Mouse (Mus musculus) heart, embryonic 11.5 days (tissue): Measurements from ENCODE around the gene Coq2. TPM values are rescaled to one million over a fixed set of nuclear protein-coding genes. Genes with fewer than 3 reads are reported as not detected.

Source experiments
- ATAC-seq: fragments of 200-750 bp; cut with Nextera tagmentation; replicated peaks from 2 replicates; pipeline ENCODE4 v1.8.0; 2017; ENCODE audit warnings: moderate library complexity; ENCODE audit not compliant: insufficient number of reproducible peaks, low FRiP score, low TSS enrichment
- H3K27ac ChIP-seq: fragments of 300-500 bp; sonication (generic); 2 replicates; pipeline ENCODE4 v1.5.1; 2014; ENCODE audit warnings: mild to moderate bottlenecking, low read depth, low read length
- H3K27me3 ChIP-seq: fragments of 300-500 bp; sonication (generic); 2 replicates; pipeline ENCODE4 v1.6.1; 2014; ENCODE audit warnings: mild to moderate bottlenecking, low read length, mixed read lengths; ENCODE audit not compliant: control insufficient read depth, insufficient read depth
- H3K36me3 ChIP-seq: fragments of 300-500 bp; sonication (generic); 2 replicates; pipeline ENCODE4 v1.6.1; 2014; ENCODE audit warnings: mild to moderate bottlenecking, low read length, moderate library complexity, mixed read lengths; ENCODE audit not compliant: control insufficient read depth, insufficient read depth
- H3K4me1 ChIP-seq: fragments of 300-500 bp; sonication (generic); 2 replicates; pipeline ENCODE4 v1.6.1; 2014; ENCODE audit warnings: low read length; ENCODE audit not compliant: control insufficient read depth, insufficient read depth
- H3K4me2 ChIP-seq: fragments of 300-500 bp; sonication (generic); 2 replicates; pipeline ENCODE4 v1.6.1; 2014; ENCODE audit warnings: mild to moderate bottlenecking, moderate library complexity
- H3K4me3 ChIP-seq: fragments of 300-500 bp; sonication (generic); 2 replicates; pipeline ENCODE4 v1.5.1; 2014; ENCODE audit warnings: low read depth, low read length
- H3K9ac ChIP-seq: fragments of 300-500 bp; sonication (generic); 2 replicates; pipeline ENCODE4 v1.6.1; 2014; ENCODE audit warnings: mild to moderate bottlenecking, low read depth, low read length, moderate library complexity
- H3K9me3 ChIP-seq: fragments of 300-500 bp; sonication (generic); replicated peaks from 2 replicates; pipeline ENCODE4 v1.6.1; 2016; ENCODE audit warnings: low read length; ENCODE audit not compliant: control insufficient read depth
- whole genome bisulfite sequencing: fragments of 180-500 bp; shearing (Covaris S2); extraction: QIAGEN DNeasy Blood & Tissue Kit; methylation state at CpG from one replicate; pipeline ENCODE4 v1.1.7; 2014; ENCODE audit not compliant: insufficient replicate concordance; 5-methylcytosine and 5-hydroxymethylcytosine counted together
- polyA plus RNA-seq: library from polyadenylated mRNA; unstranded; fragments of >200 nt; fragmentation: Nextera tagmentation; extraction: Ambion mirVana; gene quantifications from 2 replicates; pipeline ENCODE4 v1.2.1, GENCODE M21; 2014

Coq2 gene
- polyA plus RNA-seq, 1 experiment from 2014 or later: 64.3 TPM

- Histone ChIP-seq H3K36me3 (no peaks in the 10 kb centered on the region), H3K9me3 (no peaks in the 10 kb centered on the region), H3K4me3 (no peak overlapping the region), H3K27ac (no peak overlapping the region), H3K27me3 (no peaks in the 10 kb centered on the region), H3K4me1 (no peaks in the 10 kb centered on the region), H3K9ac (no peak overlapping the region), H3K4me2 (no peak overlapping the region)
- no peak for ATAC-seq
- 83% methylated on average over 4 of the region's 4 CpGs for WGBS
Measured at GRCm38 (mm10) chr5:100672403-100672802, 2.5 kb downstream of the Coq2 start.

GRCm38 (mm10) chr5:100671897-100672296 lies 3.0 kb downstream of the Coq2 start:
- H3K4me2 ChIP-seq: no peak overlapping the region
- WGBS: 83% methylated on average over 3 of the region's 3 CpGs

GRCm38 (mm10) chr5:100671398-100671797 lies 3.5 kb downstream of the Coq2 start:
- 23% methylated on average over 5 of the region's 5 CpGs for WGBS
- Histone ChIP-seq H3K27me3 (no peaks in the 10 kb centered on the region), H3K27ac (no peak overlapping the region)

More at GRCm38 (mm10) chr5:100671897-100672296, 3.0 kb downstream of the Coq2 start:
- no peaks in the 10 kb centered on the region for H3K9me3 ChIP-seq
- no peak for ATAC-seq
- H3K9ac ChIP-seq: no peak overlapping the region
- H3K36me3 ChIP-seq: no peaks in the 10 kb centered on the region
- no peaks in the 10 kb centered on the region for H3K4me1 ChIP-seq
- H3K27me3 ChIP-seq: no peaks in the 10 kb centered on the region
- no peak overlapping the region for H3K4me3 ChIP-seq
- no peak overlapping the region for H3K27ac ChIP-seq

GRCm38 (mm10) chr5:100666965-100667364 lies 8.0 kb downstream of the Coq2 start:
- no peaks in the 10 kb centered on the region for H3K4me1 ChIP-seq
- no peak overlapping the region for H3K4me2 ChIP-seq
- H3K4me3 ChIP-seq: no peak overlapping the region
- no peaks in the 10 kb centered on the region for H3K9me3 ChIP-seq
- ATAC-seq: no peak
- H3K27me3 ChIP-seq: no peaks in the 10 kb centered on the region
- H3K27ac ChIP-seq: no peak overlapping the region
- H3K9ac ChIP-seq: no peak overlapping the region
- peaks cover 9% of the 10 kb centered on the region; the same call in 1 of the 2 replicates for H3K36me3 ChIP-seq
- WGBS: 75% methylated on average over 1 of the region's 1 CpGs

More at GRCm38 (mm10) chr5:100671398-100671797, 3.5 kb downstream of the Coq2 start:
- Histone ChIP-seq H3K4me3 (no peak overlapping the region), H3K36me3 (no peaks in the 10 kb centered on the region), H3K9me3 (no peaks in the 10 kb centered on the region), H3K4me2 (no peak overlapping the region), H3K4me1 (no peaks in the 10 kb centered on the region), H3K9ac (no peak overlapping the region)
- ATAC-seq: no peak

- Histone ChIP-seq H3K4me3 (no peak overlapping the region), H3K4me2 (no peak overlapping the region), H3K9ac (no peak overlapping the region), H3K4me1 (no peaks in the 10 kb centered on the region), H3K27ac (no peak overlapping the region), H3K36me3 (peaks cover 16% of the 10 kb centered on the region), H3K27me3 (no peaks in the 10 kb centered on the region), H3K9me3 (no peaks in the 10 kb centered on the region)
- 53% methylated on average over 5 of the region's 5 CpGs for WGBS
- no peak for ATAC-seq
Measured at GRCm38 (mm10) chr5:100663854-100664253, 11.1 kb downstream of the Coq2 start.

- H3K9me3 ChIP-seq: no peaks in the 10 kb centered on the region
- no peak overlapping the region for H3K4me2 ChIP-seq
- H3K4me1 ChIP-seq: no peaks in the 10 kb centered on the region
- no peak overlapping the region for H3K27ac ChIP-seq
- no peak overlapping the region for H3K9ac ChIP-seq
- peaks cover 17% of the 10 kb centered on the region for H3K36me3 ChIP-seq
- no peaks in the 10 kb centered on the region for H3K27me3 ChIP-seq
- no peak overlapping the region for H3K4me3 ChIP-seq
- no peak for ATAC-seq
- WGBS: 90% methylated on average over 6 of the region's 6 CpGs
Measured at GRCm38 (mm10) chr5:100663011-100663410, 11.9 kb downstream of the Coq2 start.

GRCm38 (mm10) chr5:100658460-100658859 lies 16.5 kb downstream of the Coq2 start:
- Histone ChIP-seq H3K36me3 (peaks cover 27% of the 10 kb centered on the region), H3K4me1 (no peaks in the 10 kb centered on the region), H3K9ac (no peak overlapping the region), H3K4me2 (no peak overlapping the region), H3K27ac (no peak overlapping the region), H3K9me3 (no peaks in the 10 kb centered on the region), H3K4me3 (no peak overlapping the region), H3K27me3 (no peaks in the 10 kb centered on the region)
- ATAC-seq: no peak
- 89% methylated on average over 6 of the region's 6 CpGs for WGBS

- H3K9me3 ChIP-seq: no peaks in the 10 kb centered on the region
- no peak for ATAC-seq
- H3K27ac ChIP-seq: no peak overlapping the region
- WGBS: 85% methylated on average over 6 of the region's 6 CpGs
- no peak overlapping the region for H3K4me2 ChIP-seq
- H3K4me1 ChIP-seq: no peaks in the 10 kb centered on the region
- H3K4me3 ChIP-seq: no peak overlapping the region
- no peak overlapping the region for H3K9ac ChIP-seq
- H3K27me3 ChIP-seq: no peaks in the 10 kb centered on the region
- H3K36me3 ChIP-seq: peaks cover 18% of the 10 kb centered on the region
Measured at GRCm38 (mm10) chr5:100656352-100656751, 18.6 kb downstream of the Coq2 start.

GRCm38 (mm10) chr5:100652327-100652726 lies 22.6 kb downstream of the Coq2 start:
- no peak overlapping the region for H3K4me3 ChIP-seq
- no peak overlapping the region for H3K9ac ChIP-seq
- 82% methylated on average over 9 of the region's 9 CpGs for WGBS
- H3K27ac ChIP-seq: no peak overlapping the region
- H3K9me3 ChIP-seq: no peaks in the 10 kb centered on the region
- no peaks in the 10 kb centered on the region for H3K27me3 ChIP-seq
- H3K36me3 ChIP-seq: peaks cover 10% of the 10 kb centered on the region; the same call in 1 of the 2 replicates
- peaks cover 8% of the 10 kb centered on the region for H3K4me1 ChIP-seq
- H3K4me2 ChIP-seq: no peak overlapping the region
- ATAC-seq: no peak
